Mouse (Mus musculus) heart, postnatal 0 days (tissue): Measurements from ENCODE around the gene Arid5a. TPM values are rescaled to one million over a fixed set of nuclear protein-coding genes. Genes with fewer than 3 reads are reported as not detected.

Experiments
- ATAC-seq: fragments of 200-750 bp; cut with Nextera tagmentation; 2 replicates; pipeline ENCODE4 v1.8.0; 2017; ENCODE audit warnings: low read depth, moderate number of reproducible peaks, moderate library complexity; ENCODE audit not compliant: insufficient read depth
- DNase-seq: peaks from one replicate; pipeline ENCODE4 v3.0.0-alpha.2; 2016; ENCODE audit warnings: low spot score
- H3K27ac ChIP-seq: fragments of 300-500 bp; sonication (generic); 2 replicates; pipeline ENCODE4 v1.5.1; 2014; ENCODE audit warnings: low read depth, mild to moderate bottlenecking
- H3K27me3 ChIP-seq: fragments of 300-500 bp; sonication (generic); 2 replicates; pipeline ENCODE4 v1.6.1; 2014; ENCODE audit warnings: low read length, mixed read lengths; ENCODE audit not compliant: control insufficient read depth, insufficient read depth
- H3K36me3 ChIP-seq: fragments of 300-500 bp; sonication (generic); replicated peaks from 2 replicates; pipeline ENCODE4 v1.6.1; 2014; ENCODE audit warnings: low read length, mixed read lengths; ENCODE audit not compliant: control insufficient read depth, insufficient read depth
- H3K4me1 ChIP-seq: fragments of 300-500 bp; sonication (generic); 2 replicates; pipeline ENCODE4 v1.6.1; 2014; ENCODE audit warnings: antibody characterized with exemption; ENCODE audit not compliant: control insufficient read depth, insufficient read depth
- H3K4me2 ChIP-seq: fragments of 300-500 bp; sonication (generic); 2 replicates; pipeline ENCODE4 v1.6.1; 2014; ENCODE audit warnings: low read depth, mild to moderate bottlenecking, low read length, moderate library complexity
- H3K4me3 ChIP-seq: fragments of 300-500 bp; sonication (generic); 2 replicates; pipeline ENCODE4 v1.5.1; 2014; ENCODE audit warnings: low read depth, low read length
- H3K9ac ChIP-seq: fragments of 300-500 bp; sonication (generic); replicated peaks from 2 replicates; pipeline ENCODE4 v1.6.1; 2014; ENCODE audit warnings: low read depth, low read length, mixed read lengths
- H3K9me3 ChIP-seq: fragments of 300-500 bp; sonication (generic); replicated peaks from 2 replicates; pipeline ENCODE4 v1.6.1; 2016; ENCODE audit warnings: low read length; ENCODE audit not compliant: control insufficient read depth
- CTCF ChIP-seq: IDR thresholded peaks from 2 replicates; pipeline ENCODE4 v1.5.1; 2016; ENCODE audit warnings: antibody characterized with exemption, control low read depth, low read depth
- EP300 ChIP-seq: IDR thresholded peaks from 2 replicates; pipeline ENCODE4 v1.6.1; 2016; ENCODE audit warnings: antibody characterized with exemption, low read depth
- WGBS: fragments of 180-500 bp; shearing (Covaris S2); extraction: QIAGEN DNeasy Blood & Tissue Kit; methylation state at CpG from one replicate; pipeline ENCODE4 v1.1.7; 2014; 5-methylcytosine and 5-hydroxymethylcytosine counted together
- polyA plus RNA-seq: library from polyadenylated mRNA; unstranded; fragments of >200 nt; fragmentation: Nextera tagmentation; extraction: Ambion mirVana; gene quantifications from 2 replicates; pipeline ENCODE4 v1.2.1, GENCODE M21; 2015
- total RNA-seq: library from RNA; depleted of rRNA; stranded (reverse); fragments of >200 nt; gene quantifications from 2 replicates; pipeline ENCODE4 v1.2.3, GENCODE M21; 2014; ENCODE audit warnings: low replicate concordance

Arid5a gene
- total and polyA plus RNA-seq, 2 experiments from 2014 or later: 8.5 to 13.7 TPM

- no peak for TF ChIP-seq EP300
- peak; percentile 88 for TF ChIP-seq CTCF
- peak; percentile 27; the same call in 1 of the 2 replicates for ATAC-seq
Measured at GRCm38 (mm10) chr1:36277267-36278060, 30.1 kb upstream of the Arid5a start.

GRCm38 (mm10) chr1:36279202-36279601, 28.3 kb upstream of the Arid5a start:
- 15% methylated on average over 3 of the region's 3 CpGs for WGBS
- ATAC-seq (peak; percentile 28; the same call in 1 of the 2 replicates), DNase-seq (peak; percentile 66)
- no peak overlapping the region for H3K4me3 ChIP-seq
- H3K36me3 ChIP-seq: no peaks in the 10 kb centered on the region
- H3K27me3 ChIP-seq: no peaks in the 10 kb centered on the region
- no peak overlapping the region for H3K9ac ChIP-seq
- no peaks in the 10 kb centered on the region for H3K4me1 ChIP-seq
- TF ChIP-seq EP300: no peak
- TF ChIP-seq CTCF: peak; percentile 83
- H3K4me2 ChIP-seq: no peak overlapping the region
- H3K9me3 ChIP-seq: no peaks in the 10 kb centered on the region
- H3K27ac ChIP-seq: no peak overlapping the region

More at GRCm38 (mm10) chr1:36277267-36278060, 30.1 kb upstream of the Arid5a start:
- Histone ChIP-seq H3K27me3 (no peaks in the 10 kb centered on the region), H3K9me3 (no peaks in the 10 kb centered on the region), H3K4me3 (no peak overlapping the region), H3K36me3 (no peaks in the 10 kb centered on the region), H3K4me2 (no peak overlapping the region), H3K4me1 (peaks cover 7% of the 10 kb centered on the region), H3K27ac (no peak overlapping the region), H3K9ac (no peak overlapping the region)
- DNase-seq: peak; percentile 61
- 20% methylated on average over 7 of the region's 7 CpGs for WGBS

- H3K9ac ChIP-seq: no peak overlapping the region
- DNase-seq (no peak), ATAC-seq (no peak)
- no peak overlapping the region for H3K4me2 ChIP-seq
- no peak overlapping the region for H3K4me3 ChIP-seq
- WGBS: 86% methylated on average over 3 of the region's 3 CpGs
- no peaks in the 10 kb centered on the region for H3K27me3 ChIP-seq
- no peaks in the 10 kb centered on the region for H3K36me3 ChIP-seq
- no peak overlapping the region for H3K27ac ChIP-seq
- H3K9me3 ChIP-seq: no peaks in the 10 kb centered on the region
- H3K4me1 ChIP-seq: no peaks in the 10 kb centered on the region
- TF ChIP-seq EP300 (no peak), CTCF (no peak)
Measured at GRCm38 (mm10) chr1:36280938-36281337, 26.6 kb upstream of the Arid5a start.

GRCm38 (mm10) chr1:36281849-36282248, 25.7 kb upstream of the Arid5a start:
- Histone ChIP-seq H3K27ac (no peak overlapping the region), H3K36me3 (no peaks in the 10 kb centered on the region), H3K9ac (no peak overlapping the region), H3K27me3 (no peaks in the 10 kb centered on the region), H3K4me2 (no peak overlapping the region), H3K4me3 (no peak overlapping the region), H3K9me3 (no peaks in the 10 kb centered on the region), H3K4me1 (no peaks in the 10 kb centered on the region)
- TF ChIP-seq EP300 (no peak), CTCF (no peak)
- DNase-seq: no peak
- 84% methylated on average over 6 of the region's 6 CpGs for WGBS
- ATAC-seq: no peak

GRCm38 (mm10) chr1:36293470-36293869, 14.1 kb upstream of the Arid5a start:
- no peak overlapping the region for H3K27ac ChIP-seq
- no peaks in the 10 kb centered on the region for H3K27me3 ChIP-seq
- no peak for DNase-seq
- no peak for ATAC-seq
- H3K9ac ChIP-seq: no peak overlapping the region
- H3K4me2 ChIP-seq: no peak overlapping the region
- no peaks in the 10 kb centered on the region for H3K9me3 ChIP-seq
- TF ChIP-seq EP300 (no peak), CTCF (no peak)
- H3K4me1 ChIP-seq: no peaks in the 10 kb centered on the region
- 85% methylated on average over 8 of the region's 8 CpGs for WGBS
- no peak overlapping the region for H3K4me3 ChIP-seq
- H3K36me3 ChIP-seq: no peaks in the 10 kb centered on the region
